Comparison of ENCODE assay signal across 20 mouse cellular contexts in genomic region chr9:61478862-61479261, GRCm38 (mm10).
DNase-seq lines count a peak whose midpoint lies in the region; ATAC-seq and TF ChIP-seq lines count a peak whose summit lies in the region.
"Had no signal": no experiment of that assay in that cellular context is flagged by ENCODE, and none has a peak within 500 bp of the region (broad histone marks: within the 10 kb centered on the region; RNA-seq: fewer than 3 reads in every experiment).

No protein-coding gene starts in this region.

- H3K27ac ChIP-seq in thymus, adult 2 months (ENCODE audit: control insufficient read depth, insufficient read depth, low read length): no peak overlapping the region
- H3K27ac ChIP-seq: forebrain, embryonic 15.5 days; heart, embryonic 13.5 days; hindbrain, embryonic 15.5 days; left cerebral cortex, adult 2 months; limb, embryonic 10.5 days; liver, embryonic 12.5 days; lung, embryonic 15.5 days; midbrain, embryonic 12.5 days; stomach, embryonic 15.5 days had no signal

- TF ChIP-seq CTCF in thymus, adult 2 months (IDR thresholded peaks at IDR 0.05; ENCODE audit: borderline replicate concordance, control insufficient read depth, extremely low read depth, insufficient read depth, low read length, poor library complexity): no peak

- peak; percentile 12 for DNase-seq in thymus, adult 2 months
- DNase-seq in thymus, adult 18-20 months: no peak
- DNase-seq in R1 (ENCODE audit: low read depth, low spot score): peak; percentile 41
- peak; percentile 9 for DNase-seq in induced T-regulatory cell, adult 2 months (ENCODE audit: low read depth)
- DNase-seq in splenic B cell, adult 2 months (ENCODE audit: low read depth, low spot score): peak; percentile 70
- DNase-seq in right cerebral cortex, postnatal 10 days (ENCODE audit: low spot score in 2 of 2): no peak
- DNase-seq: heart, postnatal 36 days; kidney, adult 18-20 months; kidney, postnatal 14 days; right cerebral cortex, postnatal 25 days had no signal

- no peak for ATAC-seq in monocyte, adult 5-6 weeks (replicated peaks; ENCODE audit: insufficient number of reproducible peaks, low FRiP score, low TSS enrichment, poor library complexity, severe bottlenecking)
- ATAC-seq: forebrain, embryonic 15.5 days; liver, embryonic 12.5 days had no signal

- WGBS in thymus, adult 2 months: 15% methylated on average over 9 of the region's 9 CpGs

- H3K27me3 ChIP-seq in thymus, adult 2 months (ENCODE audit: control insufficient read depth, insufficient read depth, low read length): no peaks in the 10 kb centered on the region
- H3K27me3 ChIP-seq in splenic B cell, adult 2 months (ENCODE audit: control insufficient read depth, insufficient read depth, low read length, poor library complexity, severe bottlenecking): no peaks in the 10 kb centered on the region

- no peaks in the 10 kb centered on the region for H3K36me3 ChIP-seq in thymus, adult 2 months (ENCODE audit: control insufficient read depth, insufficient read depth, low read length)
- H3K36me3 ChIP-seq in splenic B cell, adult 2 months (ENCODE audit: control insufficient read depth, insufficient read depth, low read length, poor library complexity, severe bottlenecking): no peaks in the 10 kb centered on the region
- H3K36me3 ChIP-seq: forebrain, embryonic 15.5 days; heart, embryonic 13.5 days; hindbrain, embryonic 15.5 days; limb, embryonic 10.5 days; liver, embryonic 12.5 days; lung, embryonic 15.5 days; midbrain, embryonic 12.5 days; stomach, embryonic 15.5 days had no signal

- peaks cover 4% of the 10 kb centered on the region for H3K4me1 ChIP-seq in thymus, adult 2 months (replicated peaks; ENCODE audit: control insufficient read depth, insufficient read depth, low read length)
- H3K4me1 ChIP-seq: heart, embryonic 13.5 days; limb, embryonic 10.5 days; liver, embryonic 12.5 days; lung, embryonic 15.5 days; stomach, embryonic 15.5 days had no signal

- TF ChIP-seq POLR2A in thymus, adult 2 months (IDR thresholded peaks at IDR 0.05; ENCODE audit: control insufficient read depth, extremely low read depth, insufficient read depth, low read length, poor library complexity): no peak

- no peak overlapping the region for H3K4me3 ChIP-seq in thymus, adult 2 months (ENCODE audit: control insufficient read depth, insufficient read depth, low read length)
- H3K4me3 ChIP-seq: forebrain, embryonic 15.5 days; heart, embryonic 13.5 days; hindbrain, embryonic 15.5 days; left cerebral cortex, adult 2 months; limb, embryonic 10.5 days; liver, embryonic 12.5 days; lung, embryonic 15.5 days; midbrain, embryonic 12.5 days; stomach, embryonic 15.5 days had no signal

Comparison
In these comparisons a context has a peak if more than half of its experiments do, and no peak if none do; other contexts are left out.
1. DNase-seq: peak in thymus, adult 2 months (single experiment), R1 (single experiment), induced T-regulatory cell, adult 2 months (single experiment) and splenic B cell, adult 2 months (single experiment); none in thymus, adult 18-20 months (0 of 2) and right cerebral cortex, postnatal 10 days (0 of 2).